Mouse (Mus musculus): Measurements from ENCODE around the gene Ankrd33b.

DNA sequence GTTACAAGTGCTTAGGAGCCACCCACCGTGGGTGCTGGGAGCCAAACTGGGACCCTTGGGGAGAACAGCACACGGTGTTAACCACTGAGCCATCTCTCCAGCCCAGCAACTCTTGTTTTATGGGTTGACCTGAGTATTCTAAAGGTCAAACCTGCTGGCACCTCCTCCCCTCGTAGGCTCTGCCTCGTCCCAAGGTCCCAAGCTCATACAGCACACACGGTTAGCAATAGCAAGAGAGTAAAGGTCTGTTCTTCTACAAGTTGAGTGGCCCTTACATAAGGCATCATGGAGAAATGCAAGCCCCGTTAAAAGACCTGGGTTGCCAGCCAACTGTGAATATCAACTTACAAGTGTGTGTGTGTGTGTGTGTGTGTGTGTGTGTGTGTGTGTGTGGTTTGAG is 116.3 kb downstream of the Ankrd33b start:
- TF ChIP-seq MAFK (IDR thresholded peaks at IDR 0.05; ENCODE audit: insufficient replicate concordance, low read length) (no peak), USF1 (IDR thresholded peaks at IDR 0.05; ENCODE audit: low read depth, low read length) (no peak), MEF2A (IDR thresholded peaks at IDR 0.05; ENCODE audit: borderline replicate concordance, low read depth, low read length) (no peak), CTCF (conservative IDR thresholded peaks at IDR 0.05 in 1 of 2, IDR thresholded peaks at IDR 0.05 in 1 of 2; ENCODE audit: low read depth in 2 of 2, low read length in 2 of 2) (no peak), NRF1 (IDR thresholded peaks at IDR 0.05; ENCODE audit: low read depth, low read length) (no peak), POLR2A (IDR thresholded peaks at IDR 0.05; ENCODE audit: low read depth, low read length) (no peak), MAX (IDR thresholded peaks at IDR 0.05; ENCODE audit: low read length) (no peak), POLR2AphosphoS2 (IDR thresholded peaks at IDR 0.05; ENCODE audit: low read depth, low read length) (no peak), USF2 (conservative IDR thresholded peaks at IDR 0.05; ENCODE audit: low read depth, low read length) (no peak), CHD1 (IDR thresholded peaks at IDR 0.05; ENCODE audit: low read depth, low read length) (no peak), GABPA (IDR thresholded peaks at IDR 0.05; ENCODE audit: insufficient replicate concordance, low read depth, low read length) (no peak), HCFC1 (IDR thresholded peaks at IDR 0.05; ENCODE audit: low read depth, low read length) (no peak)
